Mouse (Mus musculus) lung, adult 2 months (tissue): ENCODE measurements around the gene Hykk.

Experiments used
- CTCF ChIP-seq: fragments of 200-500 bp; IDR thresholded peaks from 2 replicates; pipeline ENCODE4 v1.5.1; 2011; ENCODE audit warnings: mild to moderate bottlenecking, low read length, control low read depth; ENCODE audit not compliant: insufficient read depth
- POLR2A ChIP-seq: fragments of 200-500 bp; IDR thresholded peaks from 2 replicates; pipeline ENCODE4 v1.6.1; 2011; ENCODE audit warnings: low read depth, mild to moderate bottlenecking, control low read depth, low read length, borderline replicate concordance; ENCODE audit errors: extremely low read depth

- no peak for TF ChIP-seq POLR2A
- TF ChIP-seq CTCF, result no peak
These were observed 13.7 kb downstream of the Hykk start for GRCm38 (mm10) chr9:54930741-54931140.
